Mouse (Mus musculus) cerebellum, adult 2 months (tissue): ENCODE data around the gene B830017H08Rik. TPM values are rescaled to one million over a fixed set of nuclear protein-coding genes. Genes with fewer than 3 reads are reported as not detected.

Experiments used
- DNase-seq, 2 experiments: peaks; one replicate each; pipeline ENCODE4 v3.0.0; 2021
- H3K27ac ChIP-seq: fragments of 200-500 bp; 2 replicates; pipeline ENCODE4 v1.5.1; 2012; ENCODE audit warnings: low read length, control low read depth, inconsistent platforms; ENCODE audit not compliant: insufficient read depth
- H3K27me3 ChIP-seq: fragments of 200-500 bp; 2 replicates; pipeline ENCODE4 v1.6.1; 2012; ENCODE audit warnings: inconsistent platforms, mild to moderate bottlenecking, low read length, moderate library complexity; ENCODE audit not compliant: control insufficient read depth, insufficient read depth
- H3K4me1 ChIP-seq: fragments of 200-500 bp; 2 replicates; pipeline ENCODE4 v1.6.1; 2011; ENCODE audit warnings: low read length; ENCODE audit not compliant: control insufficient read depth, insufficient read depth
- H3K4me3 ChIP-seq: fragments of 200-500 bp; replicated peaks from 2 replicates; pipeline ENCODE3; 2011; ENCODE audit warnings: mild to moderate bottlenecking, low read depth, low read length, control low read depth; ENCODE audit not compliant: insufficient read depth
- CTCF ChIP-seq: fragments of 200-500 bp; IDR thresholded peaks from 2 replicates; pipeline ENCODE4 v1.5.1; 2011; ENCODE audit warnings: low read depth, mild to moderate bottlenecking, control low read depth, low read length, moderate library complexity, borderline replicate concordance; ENCODE audit not compliant: insufficient read depth
- POLR2A ChIP-seq: fragments of 200-500 bp; IDR thresholded peaks from 2 replicates; pipeline ENCODE4 v1.6.1; 2011; ENCODE audit warnings: low read length, control low read depth, borderline replicate concordance; ENCODE audit not compliant: insufficient read depth
- WGBS: fragments of 180-500 bp; shearing (Covaris S2); methylation state at CpG from one replicate; pipeline ENCODE4 v1.1.7; 2018; 5-methylcytosine and 5-hydroxymethylcytosine counted together
- polyA plus RNA-seq: library from polyadenylated mRNA; depleted of rRNA; stranded (reverse); fragments of >200 nt; gene quantifications from 2 replicates; pipeline ENCODE4 v1.2.3, GENCODE M21; 2012

Gene B830017H08Rik
- polyA plus RNA-seq, 1 experiment, result 4.7 TPM

DNA sequence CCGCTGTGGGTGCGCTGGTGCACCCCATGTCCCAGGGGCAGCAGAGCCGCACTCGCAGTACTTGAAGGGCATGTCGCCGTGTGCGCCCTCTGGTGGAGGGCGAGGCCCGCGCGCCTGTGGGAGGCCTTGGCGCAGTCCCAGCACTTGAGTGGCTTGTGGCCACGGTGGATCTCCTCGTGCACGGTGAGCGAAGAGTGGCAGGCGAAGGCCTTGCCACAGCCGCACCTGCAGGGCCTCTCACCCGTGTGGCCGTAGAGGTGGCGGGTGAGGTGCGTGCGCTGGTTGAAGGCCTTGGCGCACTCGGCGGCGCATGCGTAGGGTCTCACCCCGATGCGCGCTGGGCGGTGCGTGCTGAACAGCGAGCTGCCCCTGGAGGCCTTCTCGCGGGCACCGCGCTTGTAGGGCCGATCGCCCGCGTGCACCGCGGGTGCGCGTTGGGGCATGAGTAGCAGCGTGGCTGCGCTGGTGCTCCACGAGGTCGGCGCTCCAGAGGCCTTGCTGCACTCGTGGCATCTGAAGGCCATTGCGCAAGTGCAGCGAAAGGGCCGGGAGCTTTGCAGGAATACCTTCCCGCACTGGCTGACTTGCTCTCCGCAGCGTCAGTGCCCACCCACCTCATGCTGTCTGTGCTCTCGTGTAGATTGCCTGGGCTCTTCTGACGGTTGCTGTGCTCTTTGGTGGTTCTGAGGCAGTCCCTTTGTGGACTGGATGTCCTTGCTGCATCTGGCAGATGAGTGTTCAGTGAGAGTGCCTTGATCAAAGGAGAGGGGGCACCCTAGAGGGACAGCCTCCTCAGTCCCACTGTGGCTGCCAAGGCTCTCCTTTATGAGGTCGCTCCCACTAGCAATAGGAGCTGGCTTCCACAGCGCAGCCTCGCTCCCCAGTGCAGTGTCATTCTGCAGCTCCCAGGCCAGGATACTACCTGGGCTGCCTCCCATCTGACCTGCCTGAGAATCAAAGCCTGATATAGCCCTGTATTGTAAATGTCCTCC, 17.2 kb upstream of the B830017H08Rik start:
- peak; percentile 55 to 67 for DNase-seq
- peak; percentile 75 for TF ChIP-seq CTCF
- no peak for TF ChIP-seq POLR2A
- Histone ChIP-seq H3K27ac (no peak overlapping the region), H3K4me3 (peak overlapping the region; percentile 24), H3K4me1 (peaks cover 6% of the 10 kb centered on the region; the same call in 1 of the 2 replicates), H3K27me3 (no peaks in the 10 kb centered on the region)
- 8% methylated on average over 63 of the region's 63 CpGs for WGBS

DNA sequence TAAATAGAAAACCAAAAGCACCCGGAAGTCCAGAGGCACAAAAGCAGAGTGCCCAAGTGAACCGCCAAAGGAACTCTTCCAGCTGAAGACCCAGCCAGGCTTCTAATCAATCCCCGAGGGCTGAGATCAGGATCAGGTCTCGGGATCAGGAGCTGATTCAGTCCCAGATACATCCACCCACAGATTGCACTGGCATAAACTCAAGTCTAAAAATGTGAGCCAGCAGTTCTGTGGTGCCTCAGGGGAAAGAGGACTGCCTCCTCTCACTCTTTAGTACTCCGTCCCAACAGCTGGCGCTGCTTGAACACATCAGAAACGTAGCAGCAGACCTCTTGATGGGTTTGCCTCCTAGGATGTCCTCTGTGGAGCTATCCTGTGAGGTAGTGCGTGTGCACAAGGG, 16.4 kb upstream of the B830017H08Rik start:
- H3K4me3 ChIP-seq, result no peak overlapping the region
- H3K27ac ChIP-seq, result no peak overlapping the region
- TF ChIP-seq POLR2A (no peak), CTCF (no peak)
- DNase-seq, result no peak
- 83% methylated on average over 8 of the region's 8 CpGs for WGBS
- H3K27me3 ChIP-seq, result no peaks in the 10 kb centered on the region
- peaks cover 6% of the 10 kb centered on the region; the same call in 1 of the 2 replicates for H3K4me1 ChIP-seq

DNA sequence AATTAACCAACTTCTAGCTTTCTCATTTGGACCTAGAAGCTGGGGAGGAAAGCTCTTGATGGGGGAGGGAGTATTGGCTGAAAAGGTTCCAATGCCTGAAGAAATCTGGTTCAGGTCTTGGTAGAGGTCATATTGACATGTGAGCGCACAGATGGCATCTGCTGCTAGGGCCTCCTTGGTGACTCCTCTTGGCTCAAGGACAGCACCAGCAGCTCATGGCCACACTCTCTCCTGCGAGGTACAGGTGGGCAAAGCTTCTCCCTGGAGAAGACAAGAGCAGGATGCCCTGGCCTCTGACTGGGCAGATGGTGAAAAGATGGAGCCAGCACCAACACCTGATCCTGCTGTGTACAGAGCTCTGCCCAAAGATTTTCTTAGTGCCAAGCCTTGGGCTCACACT, 6.4 kb upstream of the B830017H08Rik start:
- Histone ChIP-seq H3K4me1 (peaks cover 9% of the 10 kb centered on the region; the same call in 1 of the 2 replicates), H3K27me3 (no peaks in the 10 kb centered on the region), H3K27ac (peak overlapping the region; percentile 28), H3K4me3 (no peak overlapping the region)
- DNase-seq, result peak; percentile 66 to 81
- 23% methylated on average over 2 of the region's 2 CpGs for WGBS
- TF ChIP-seq POLR2A (no peak), CTCF (no peak)

DNA sequence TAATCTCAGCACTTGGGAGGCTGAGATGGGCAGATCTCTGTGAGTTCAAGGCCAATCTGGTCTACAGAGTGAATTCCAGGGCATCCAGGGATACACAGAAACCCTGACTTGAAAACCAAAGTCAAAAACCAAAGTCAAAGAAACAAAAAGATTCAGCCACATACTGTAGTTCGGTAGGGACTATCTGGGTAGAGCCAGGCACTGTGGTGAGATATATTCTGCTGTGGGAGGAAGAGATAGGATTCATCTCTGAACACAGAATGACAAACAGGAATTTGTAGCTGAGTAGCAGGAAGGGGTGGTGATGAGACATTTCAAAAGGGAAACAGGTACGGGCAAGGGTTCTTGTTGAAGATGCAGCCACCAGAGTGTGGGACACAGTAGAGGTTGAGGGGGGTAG, 4.7 kb upstream of the B830017H08Rik start:
- peaks cover 13% of the 10 kb centered on the region for H3K4me1 ChIP-seq
- no peak for TF ChIP-seq CTCF
- no peak for TF ChIP-seq POLR2A
- no peaks in the 10 kb centered on the region for H3K27me3 ChIP-seq
- 98% methylated on average over 2 of the region's 2 CpGs for WGBS
- no peak for DNase-seq
- no peak overlapping the region for H3K4me3 ChIP-seq
- H3K27ac ChIP-seq, result no peak overlapping the region

DNA sequence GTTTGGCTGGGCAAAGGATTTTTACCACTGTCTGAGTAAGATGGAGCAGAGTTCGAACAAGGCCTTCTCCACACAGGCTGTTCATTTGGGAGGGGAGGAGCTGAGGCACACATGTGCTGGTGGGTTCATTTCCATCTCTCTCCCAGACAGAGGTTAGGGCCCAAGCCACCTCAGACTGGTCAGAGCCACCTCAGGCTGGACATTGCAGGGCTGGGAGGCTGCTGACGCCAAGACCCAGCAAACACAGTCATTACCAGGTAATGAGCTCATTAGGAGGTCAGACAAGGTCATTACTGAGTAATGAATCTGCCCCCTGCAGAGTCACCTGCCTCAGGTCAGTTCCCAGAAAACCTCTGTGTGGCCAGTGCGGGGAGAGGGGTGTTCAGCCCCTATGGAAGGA, 4.1 kb upstream of the B830017H08Rik start:
- TF ChIP-seq POLR2A (no peak), CTCF (no peak)
- no peak for DNase-seq
- Histone ChIP-seq H3K27me3 (no peaks in the 10 kb centered on the region), H3K4me3 (no peak overlapping the region), H3K27ac (no peak overlapping the region), H3K4me1 (peaks cover 13% of the 10 kb centered on the region)
- 91% methylated on average over 3 of the region's 3 CpGs for WGBS

DNA sequence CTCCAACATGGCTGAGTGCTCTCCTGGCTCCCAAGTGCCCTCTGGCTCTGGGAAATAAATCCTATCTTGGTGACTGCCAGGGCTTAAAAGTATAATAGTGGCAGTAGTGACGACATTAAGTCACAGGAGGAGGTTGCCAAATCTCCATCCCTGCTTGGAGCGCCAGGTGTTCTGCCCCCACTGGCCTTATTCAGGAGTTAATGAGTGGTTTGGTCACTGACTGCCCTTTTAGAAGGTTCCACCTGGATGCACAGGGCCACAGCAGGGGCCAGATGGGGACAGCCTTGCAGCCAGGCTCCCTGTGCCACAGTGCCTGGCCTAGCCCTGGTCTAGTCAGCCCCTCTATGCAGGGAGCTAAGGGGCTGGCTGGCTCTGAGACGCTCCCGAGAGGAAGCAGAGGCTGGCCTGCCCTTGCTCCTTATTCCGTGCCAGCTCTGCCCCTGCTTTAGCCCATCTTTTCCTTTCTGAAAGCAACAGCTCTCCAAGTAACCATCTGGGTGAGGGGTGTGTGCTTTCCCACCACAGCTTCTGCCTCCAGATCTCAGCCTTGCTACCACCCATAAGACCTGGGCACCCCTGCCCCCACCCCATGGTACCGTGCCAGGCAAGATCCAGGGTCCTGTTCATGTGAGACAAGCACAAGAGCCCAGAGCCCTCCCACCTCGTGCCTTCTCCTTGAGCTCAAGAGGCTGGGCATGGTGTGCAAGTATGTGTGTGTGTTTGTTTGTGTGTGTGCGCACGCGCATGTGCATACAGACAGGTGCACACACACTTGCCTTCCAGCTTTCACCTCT, 2.3 kb upstream of the B830017H08Rik start:
- WGBS, result 68% methylated on average over 10 of the region's 10 CpGs
- H3K27ac ChIP-seq, result no peak overlapping the region
- peaks cover 21% of the 10 kb centered on the region for H3K4me1 ChIP-seq
- no peak overlapping the region for H3K4me3 ChIP-seq
- H3K27me3 ChIP-seq, result no peaks in the 10 kb centered on the region
- TF ChIP-seq CTCF, result no peak
- TF ChIP-seq POLR2A, result no peak
- DNase-seq, result no peak

DNA sequence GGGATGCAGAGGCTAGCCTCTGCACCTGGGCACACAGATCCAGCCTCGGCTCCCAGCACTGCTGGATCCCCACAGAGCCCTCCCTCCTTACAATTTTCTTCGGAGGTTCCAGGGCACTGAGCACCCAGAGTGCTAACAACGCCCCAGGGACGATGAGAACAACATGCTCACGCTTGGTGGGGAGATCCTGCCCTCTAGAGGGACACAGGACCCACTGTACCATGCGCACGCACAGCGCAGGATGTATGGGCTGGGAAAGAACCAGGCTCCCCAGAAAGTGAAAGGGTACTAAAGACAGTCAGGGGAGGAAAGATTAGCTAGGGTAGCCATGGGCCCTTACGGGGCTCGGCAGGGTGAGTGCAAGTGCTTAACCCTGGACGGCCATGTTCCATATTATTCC, 1.1 kb upstream of the B830017H08Rik start:
- no peak for DNase-seq
- Histone ChIP-seq H3K27ac (no peak overlapping the region), H3K27me3 (no peaks in the 10 kb centered on the region), H3K4me1 (peaks cover 19% of the 10 kb centered on the region), H3K4me3 (no peak overlapping the region)
- WGBS, result 62% methylated on average over 11 of the region's 11 CpGs
- TF ChIP-seq CTCF (peak; percentile 31; the same call in 1 of the 2 replicates), POLR2A (no peak)

DNA sequence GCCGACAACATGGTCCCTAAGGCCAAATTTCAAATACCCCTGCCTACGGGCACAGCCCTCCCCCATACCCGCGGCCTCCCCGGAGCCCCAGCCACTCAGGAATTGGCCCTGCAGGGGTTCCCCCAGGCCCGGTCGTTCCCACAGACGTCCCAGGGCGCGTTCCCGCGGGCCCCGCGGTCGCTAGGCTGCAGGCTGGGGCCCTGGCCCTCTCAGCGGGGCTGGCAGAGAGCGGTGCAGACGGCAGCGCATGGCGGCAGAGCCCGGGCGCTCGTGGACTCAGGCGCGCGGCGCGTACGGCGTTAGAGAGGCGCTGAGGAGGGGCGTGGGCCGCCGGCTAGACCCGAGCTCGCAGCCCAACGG, 380 bp downstream of the B830017H08Rik start:
- WGBS, result under 1% methylated on average over 37 of the region's 37 CpGs
- peak in 1 of 2 experiments; percentile 64 for DNase-seq

More for the DNA sequence above, 380 bp downstream of the B830017H08Rik start:
- Histone ChIP-seq H3K27me3 (no peaks in the 10 kb centered on the region), H3K4me3 (peak overlapping the region; percentile 82), H3K4me1 (peaks cover 24% of the 10 kb centered on the region), H3K27ac (peak overlapping the region; percentile 95)
- TF ChIP-seq CTCF, result no peak
- TF ChIP-seq POLR2A, result no peak
